Mouse (Mus musculus): ENCODE results near the gene Smyd3. TPM values are rescaled to one million over a fixed set of nuclear protein-coding genes. Genes with fewer than 3 reads are reported as not detected.

The Smyd3 gene
- polyA plus RNA-seq, 1 experiment from 2014 or later, result 18.3 TPM

GRCm38 (mm10) chr1:179378102-179378501, 139.7 kb downstream of the Smyd3 start:
- WGBS, result 95% methylated on average over 4 of the region's 4 CpGs
- no peak overlapping the region for H3K27ac ChIP-seq

DNA sequence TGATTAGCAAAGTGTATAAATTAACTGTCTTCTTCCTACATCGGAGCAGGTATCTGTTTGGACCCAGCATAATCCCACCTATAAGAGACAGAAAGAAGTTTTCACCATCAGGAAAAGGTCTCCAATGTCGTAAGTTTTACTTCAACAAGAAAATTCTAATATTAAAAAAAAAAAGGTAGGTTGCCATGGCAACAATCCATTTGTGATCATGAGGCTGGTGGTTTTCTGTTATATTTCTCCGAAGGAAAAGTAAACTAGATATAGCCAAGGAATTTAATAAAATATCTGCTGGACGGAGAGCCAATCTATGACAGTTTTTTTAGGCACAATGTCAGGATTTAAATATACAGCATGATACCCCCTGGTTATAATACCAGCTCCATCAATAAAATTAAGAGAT, 142.9 kb downstream of the Smyd3 start:
- Histone ChIP-seq H3K27ac (no peak overlapping the region), H3K27me3 (ENCODE audit: insufficient read depth, low read length) (no peaks in the 10 kb centered on the region), H3K4me2 (ENCODE audit: low read length) (no peak overlapping the region), H3K36me3 (ENCODE audit: insufficient read depth, low read length) (no peaks in the 10 kb centered on the region), H3K9ac (ENCODE audit: low read depth, low read length) (no peak overlapping the region), H3K4me3 (replicated peaks; ENCODE audit: low read depth, low read length) (no peak overlapping the region), H3K4me1 (replicated peaks; ENCODE audit: insufficient read depth, low read length) (no peaks in the 10 kb centered on the region), H3K9me3 (replicated peaks; ENCODE audit: low read length) (no peaks in the 10 kb centered on the region)
- no peak for TF ChIP-seq CTCF (IDR thresholded peaks at IDR 0.05; ENCODE audit: low read depth)
- WGBS, result 92% methylated on average over 4 of the region's 4 CpGs
- DNase-seq (ENCODE audit: low spot score) (no peak), ATAC-seq (replicated peaks; ENCODE audit: low FRiP score, low read depth) (no peak)

More at GRCm38 (mm10) chr1:179378102-179378501, 139.7 kb downstream of the Smyd3 start:
- Histone ChIP-seq H3K27me3 (ENCODE audit: insufficient read depth, low read length) (no peaks in the 10 kb centered on the region), H3K4me2 (ENCODE audit: low read length) (no peak overlapping the region), H3K36me3 (ENCODE audit: insufficient read depth, low read length) (no peaks in the 10 kb centered on the region), H3K4me3 (replicated peaks; ENCODE audit: low read depth, low read length) (no peak overlapping the region), H3K9me3 (replicated peaks; ENCODE audit: low read length) (no peaks in the 10 kb centered on the region), H3K4me1 (replicated peaks; ENCODE audit: insufficient read depth, low read length) (0 out of 2 replicates have a peak, but pooled peaks cover 3% of the 10 kb centered on the region), H3K9ac (ENCODE audit: low read depth, low read length) (no peak overlapping the region)
- DNase-seq (ENCODE audit: low spot score) (no peak), ATAC-seq (replicated peaks; ENCODE audit: low FRiP score, low read depth) (no peak)
- TF ChIP-seq CTCF (IDR thresholded peaks at IDR 0.05; ENCODE audit: low read depth), result no peak

DNA sequence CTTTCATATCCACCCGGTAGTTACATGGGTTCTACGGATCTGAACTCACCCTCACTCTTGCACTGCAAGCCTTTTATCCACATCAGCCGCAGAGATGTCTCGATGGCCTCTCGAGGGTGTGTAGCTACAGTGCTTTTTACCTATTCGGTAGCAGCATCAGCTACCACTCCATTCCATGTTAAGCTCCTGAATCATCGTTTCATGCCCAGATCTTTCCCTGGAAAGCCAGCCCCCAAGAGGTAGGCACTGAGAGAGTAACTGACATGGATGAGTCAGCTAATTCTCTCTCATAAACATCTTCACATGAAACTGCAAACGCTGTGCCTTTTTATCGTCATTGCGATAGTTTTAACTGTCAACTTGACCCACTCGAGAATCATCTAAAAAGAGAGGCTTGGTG, 143.9 kb downstream of the Smyd3 start:
- H3K4me1 ChIP-seq (replicated peaks; ENCODE audit: insufficient read depth, low read length), result no peaks in the 10 kb centered on the region
- no peaks in the 10 kb centered on the region for H3K36me3 ChIP-seq (ENCODE audit: insufficient read depth, low read length)
- H3K27me3 ChIP-seq (ENCODE audit: insufficient read depth, low read length), result no peaks in the 10 kb centered on the region
- ATAC-seq (replicated peaks; ENCODE audit: low FRiP score, low read depth), result no peak
- H3K4me2 ChIP-seq (ENCODE audit: low read length), result no peak overlapping the region
- no peak for DNase-seq (ENCODE audit: low spot score)
- no peak overlapping the region for H3K9ac ChIP-seq (ENCODE audit: low read depth, low read length)
- H3K9me3 ChIP-seq (replicated peaks; ENCODE audit: low read length), result no peaks in the 10 kb centered on the region
- H3K4me3 ChIP-seq (replicated peaks; ENCODE audit: low read depth, low read length), result no peak overlapping the region
- no peak for TF ChIP-seq CTCF (IDR thresholded peaks at IDR 0.05; ENCODE audit: low read depth)
- H3K27ac ChIP-seq, result no peak overlapping the region
- WGBS, result 89% methylated on average over 11 of the region's 11 CpGs

DNA sequence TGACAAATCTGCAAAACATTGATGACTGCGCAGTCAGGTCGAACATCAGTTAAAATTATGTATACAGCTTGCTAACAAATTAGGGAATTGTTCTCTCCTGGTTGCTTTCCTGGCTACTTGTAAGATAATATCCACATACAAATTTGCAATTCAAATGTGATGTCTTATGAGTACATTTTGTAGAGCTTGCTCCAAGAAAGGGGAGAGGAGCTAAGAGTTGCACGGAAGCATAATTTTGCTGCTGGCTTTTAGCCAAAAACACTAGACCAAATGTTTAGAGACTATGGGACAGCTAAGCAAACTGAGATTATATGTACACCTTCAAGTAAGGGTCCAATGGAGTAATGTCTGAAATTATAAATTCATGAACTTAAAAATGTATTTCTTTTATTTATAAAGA, 146.7 kb downstream of the Smyd3 start:
- WGBS, result 75% methylated on average over 3 of the region's 3 CpGs
- Histone ChIP-seq H3K4me1 (replicated peaks; ENCODE audit: insufficient read depth, low read length) (no peaks in the 10 kb centered on the region), H3K36me3 (ENCODE audit: insufficient read depth, low read length) (no peaks in the 10 kb centered on the region), H3K9me3 (replicated peaks; ENCODE audit: low read length) (no peaks in the 10 kb centered on the region), H3K4me2 (ENCODE audit: low read length) (no peak overlapping the region), H3K27me3 (ENCODE audit: insufficient read depth, low read length) (no peaks in the 10 kb centered on the region), H3K4me3 (replicated peaks; ENCODE audit: low read depth, low read length) (no peak overlapping the region), H3K27ac (no peak overlapping the region), H3K9ac (ENCODE audit: low read depth, low read length) (no peak overlapping the region)
- TF ChIP-seq CTCF (IDR thresholded peaks at IDR 0.05; ENCODE audit: low read depth), result no peak
- DNase-seq (ENCODE audit: low spot score) (no peak), ATAC-seq (replicated peaks; ENCODE audit: low FRiP score, low read depth) (no peak)

GRCm38 (mm10) chr1:179368426-179369010, 149.3 kb downstream of the Smyd3 start:
- no peak overlapping the region for H3K9ac ChIP-seq (ENCODE audit: low read depth, low read length)
- ATAC-seq (replicated peaks; ENCODE audit: low FRiP score, low read depth) (no peak), DNase-seq (ENCODE audit: low spot score) (no peak)
- no peaks in the 10 kb centered on the region for H3K9me3 ChIP-seq (replicated peaks; ENCODE audit: low read length)
- H3K4me3 ChIP-seq (replicated peaks; ENCODE audit: low read depth, low read length), result no peak overlapping the region
- TF ChIP-seq CTCF (IDR thresholded peaks at IDR 0.05; ENCODE audit: low read depth), result no peak
- H3K27me3 ChIP-seq (ENCODE audit: insufficient read depth, low read length), result no peaks in the 10 kb centered on the region
- no peaks in the 10 kb centered on the region for H3K4me1 ChIP-seq (replicated peaks; ENCODE audit: insufficient read depth, low read length)
- whole genome bisulfite sequencing, result 93% methylated on average over 3 of the region's 3 CpGs
- no peak overlapping the region for H3K27ac ChIP-seq
- no peak overlapping the region for H3K4me2 ChIP-seq (ENCODE audit: low read length)
- no peaks in the 10 kb centered on the region for H3K36me3 ChIP-seq (ENCODE audit: insufficient read depth, low read length)

- Histone ChIP-seq H3K9ac (ENCODE audit: low read depth, low read length) (no peak overlapping the region), H3K9me3 (replicated peaks; ENCODE audit: low read length) (no peaks in the 10 kb centered on the region), H3K27ac (no peak overlapping the region), H3K4me3 (replicated peaks; ENCODE audit: low read depth, low read length) (no peak overlapping the region), H3K4me2 (ENCODE audit: low read length) (no peak overlapping the region), H3K27me3 (ENCODE audit: insufficient read depth, low read length) (no peaks in the 10 kb centered on the region), H3K4me1 (replicated peaks; ENCODE audit: insufficient read depth, low read length) (no peaks in the 10 kb centered on the region), H3K36me3 (ENCODE audit: insufficient read depth, low read length) (no peaks in the 10 kb centered on the region)
- no peak for ATAC-seq (replicated peaks; ENCODE audit: low FRiP score, low read depth)
- DNase-seq (ENCODE audit: low spot score), result no peak
- WGBS, result 62% methylated on average over 8 of the region's 8 CpGs
- TF ChIP-seq CTCF (IDR thresholded peaks at IDR 0.05; ENCODE audit: low read depth), result no peak
These were observed 156.1 kb downstream of the Smyd3 start for GRCm38 (mm10) chr1:179361481-179362466.
